Mouse (Mus musculus) erythroid progenitor cell, adult 5-6 weeks (primary cell): ENCODE results near the gene Ankrd54. TPM values are rescaled to one million over a fixed set of nuclear protein-coding genes. Genes with fewer than 3 reads are reported as not detected.
"Not testable (repeated sequence)": the region's sequence is repeated elsewhere in the genome, so short reads cannot be mapped to it uniquely, and the experiment has no call there.

Experiments used
- ATAC-seq: replicated peaks from 2 replicates; pipeline ENCODE4 v1.8.0; 2016; ENCODE audit warnings: moderate number of reproducible peaks, mild to moderate bottlenecking, moderate TSS enrichment, inconsistent platforms; ENCODE audit not compliant: poor library complexity, low FRiP score, severe bottlenecking
- total RNA-seq, 2 experiments: library from RNA; stranded (forward) in 1 of 2; stranded (reverse) in 1 of 2; fragments of 150-400 nt in 1 of 2; fragments of 186-747, 209-891 nt in 1 of 2; gene quantifications; 2 replicates each; pipeline versions ENCODE4 v1.2.3 to v1.2.4; 2015 to 2017; ENCODE audit warnings: low replicate concordance in 2 of 2

Ankrd54 gene
- total RNA-seq, 2 experiments from 2014 or later = 37.3 to 75.0 TPM

DNA sequence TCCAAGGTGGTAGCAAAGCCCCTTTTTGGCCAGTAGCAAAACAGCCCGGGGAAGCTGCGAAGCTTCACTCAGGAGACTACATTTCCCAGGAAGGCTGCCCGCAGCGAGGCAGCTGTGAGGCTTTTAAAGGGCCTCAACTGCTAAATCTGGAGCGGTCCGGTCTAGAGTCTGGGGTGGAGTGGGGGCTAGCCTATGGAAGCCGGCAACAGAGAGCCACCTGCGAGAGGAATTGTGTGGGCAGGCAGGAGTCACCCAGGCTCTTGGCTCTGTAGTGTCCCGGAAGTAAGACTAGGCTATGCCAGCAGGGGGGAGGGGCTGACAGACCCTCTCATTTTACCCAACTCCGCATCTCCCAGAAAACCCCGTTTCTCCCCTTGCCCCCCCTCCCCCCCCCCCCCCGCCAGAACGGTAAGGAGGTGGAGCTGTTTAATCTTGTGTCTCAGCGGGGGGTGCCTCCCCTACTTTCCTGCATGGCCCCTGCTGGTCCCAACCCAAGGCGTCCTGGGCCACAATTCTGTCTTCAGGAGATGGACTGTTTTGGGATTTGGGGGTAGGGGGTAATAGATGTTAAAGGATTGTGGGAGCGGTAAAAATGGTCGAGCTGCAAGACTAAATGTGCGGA is 36.9 kb downstream of the Ankrd54 start:
- no peak for ATAC-seq

DNA sequence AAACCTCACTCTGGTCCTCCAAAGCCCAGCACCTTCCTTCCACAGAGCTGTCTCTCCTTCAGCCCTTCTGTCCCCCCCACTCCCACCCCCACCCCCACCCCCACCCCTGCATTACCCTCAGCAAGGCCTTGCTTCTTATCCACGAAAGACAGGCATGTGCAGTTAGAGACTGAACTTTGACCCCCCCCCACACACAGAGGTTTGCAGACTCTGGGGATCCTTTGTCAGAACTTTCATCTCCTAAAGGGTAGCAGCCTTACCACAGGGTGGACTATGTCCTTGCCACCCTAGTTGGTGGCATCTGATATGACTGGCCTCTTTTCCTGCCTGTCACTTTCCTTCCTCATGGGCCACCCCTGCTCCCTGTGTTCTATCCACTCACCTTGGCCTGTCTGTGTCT is 39.3 kb downstream of the Ankrd54 start:
- ATAC-seq = no peak

DNA sequence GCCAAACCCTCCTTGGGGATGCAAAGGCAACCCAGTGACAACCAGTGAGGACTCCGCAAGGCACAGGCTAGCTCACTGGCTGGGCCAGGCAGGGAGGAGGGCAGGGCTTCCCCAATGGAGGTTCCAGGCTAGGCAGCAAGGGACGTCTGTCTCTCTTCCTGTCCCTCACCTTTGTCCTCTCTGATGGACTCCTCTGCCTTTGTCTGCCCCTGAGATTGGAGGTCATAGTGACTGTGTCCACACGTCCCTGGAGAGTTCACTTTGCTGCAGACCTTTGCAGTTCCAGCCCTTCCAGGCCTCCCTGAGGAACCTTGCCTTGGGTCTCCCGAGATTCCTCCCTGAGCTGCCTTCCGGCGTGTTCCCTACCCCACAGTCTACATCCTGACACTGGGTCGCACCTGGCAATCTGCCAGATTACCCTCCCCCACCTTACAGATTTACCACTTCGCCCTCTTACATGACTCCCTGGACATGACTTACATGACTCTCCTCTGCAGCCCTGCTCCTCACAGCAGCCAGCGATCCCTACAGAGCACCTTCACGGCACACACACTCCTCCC is 39.9 kb downstream of the Ankrd54 start:
- no peak; the same call in 1 of the 2 replicates for ATAC-seq

DNA sequence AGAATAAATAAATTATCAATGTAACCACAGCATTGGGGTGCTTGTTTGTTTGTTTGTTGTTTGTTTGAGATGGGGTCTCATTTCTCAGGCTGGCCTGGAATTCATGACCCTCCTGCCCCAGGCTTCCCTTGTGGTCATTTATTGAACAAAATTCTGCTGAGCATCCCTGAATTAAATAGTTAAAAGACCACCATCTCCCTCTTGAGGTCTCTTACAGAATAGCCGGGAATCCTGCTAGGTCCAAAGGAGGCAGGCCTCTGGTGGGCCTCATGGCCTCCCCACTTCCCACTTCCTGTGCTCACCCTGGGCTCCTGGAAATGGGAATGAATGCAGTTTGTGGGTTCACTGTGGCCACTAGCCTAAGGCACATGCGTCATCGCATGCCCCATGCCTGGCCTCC is 43.8 kb downstream of the Ankrd54 start:
- no peak for ATAC-seq

DNA sequence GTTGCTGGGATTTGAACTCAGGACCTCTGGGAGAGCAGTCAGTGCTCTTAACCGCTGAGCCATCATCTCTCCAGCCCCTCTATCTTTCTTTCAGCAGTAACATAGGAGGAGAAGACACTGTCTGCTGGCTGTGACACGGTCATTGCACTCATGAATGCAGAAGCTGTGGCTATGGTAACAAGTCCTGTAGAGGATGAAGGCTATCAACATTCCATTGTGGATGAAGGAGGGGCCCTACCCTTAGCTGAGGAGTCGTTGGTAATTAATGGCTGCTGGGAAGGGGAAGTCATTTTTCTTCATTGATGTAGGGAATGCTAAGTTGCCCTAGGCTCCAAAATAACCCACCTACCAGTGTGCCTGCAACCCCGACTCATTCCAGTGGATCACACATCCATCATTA is 44.5 kb downstream of the Ankrd54 start:
- no peak for ATAC-seq

DNA sequence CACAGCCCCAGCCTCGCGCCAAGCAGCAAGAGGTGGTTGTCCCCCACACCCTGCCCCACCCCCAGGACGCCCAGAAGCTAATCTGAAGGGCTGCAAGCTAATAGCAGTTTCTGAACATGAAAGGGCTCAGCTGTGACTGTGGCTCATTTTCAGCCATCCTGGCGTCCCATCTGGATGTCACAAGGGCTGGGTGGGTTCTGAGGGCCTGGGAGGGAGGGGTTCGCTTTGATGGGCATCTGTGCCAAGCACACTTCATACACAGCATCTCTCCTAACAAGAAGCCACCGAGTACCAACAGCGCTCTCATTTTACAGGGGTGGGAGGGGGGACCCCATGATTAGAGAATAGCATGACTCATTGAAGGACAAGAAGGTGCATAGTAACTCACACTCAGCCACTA is 49.3 kb downstream of the Ankrd54 start:
- no peak for ATAC-seq

DNA sequence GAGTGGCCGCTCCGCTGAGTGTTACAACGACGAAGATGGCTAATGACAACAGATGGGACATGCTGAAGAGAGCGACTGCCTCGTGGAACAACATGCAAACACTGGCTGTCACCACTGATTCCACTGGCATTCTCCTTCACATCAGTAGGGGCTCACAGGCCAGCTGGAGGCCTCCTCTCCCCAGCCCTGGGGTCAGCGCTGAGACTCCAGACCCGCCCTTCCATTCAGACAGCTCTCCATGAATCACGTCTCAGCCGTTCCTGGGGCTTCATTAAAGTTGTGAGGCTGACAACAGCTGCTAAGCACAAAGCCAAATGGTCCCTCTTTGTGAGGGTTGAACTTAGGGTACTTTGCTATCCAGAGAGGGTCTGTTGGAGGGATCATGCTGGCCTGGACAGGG is 51.1 kb downstream of the Ankrd54 start:
- no peak for ATAC-seq

DNA sequence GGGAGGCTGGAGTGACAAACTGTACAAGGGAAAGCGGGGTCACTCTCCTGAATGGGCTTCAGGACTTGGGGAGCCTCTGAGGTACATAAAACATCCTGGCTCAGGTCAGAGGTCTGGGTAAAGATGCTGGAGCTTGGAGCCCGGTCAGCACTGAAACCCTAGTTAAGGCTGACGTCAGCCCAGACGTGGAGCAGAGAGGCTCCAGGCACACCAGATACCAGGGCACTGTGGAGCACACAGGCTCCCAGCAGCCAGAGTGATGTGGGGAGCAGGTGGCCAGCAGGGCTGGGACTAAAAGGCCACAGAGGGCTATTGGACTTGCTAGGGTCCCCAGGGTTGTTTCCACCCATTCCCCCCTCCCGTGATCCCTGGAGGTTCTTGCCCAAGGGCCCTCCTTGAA is 53.0 kb downstream of the Ankrd54 start:
- no peak for ATAC-seq

DNA sequence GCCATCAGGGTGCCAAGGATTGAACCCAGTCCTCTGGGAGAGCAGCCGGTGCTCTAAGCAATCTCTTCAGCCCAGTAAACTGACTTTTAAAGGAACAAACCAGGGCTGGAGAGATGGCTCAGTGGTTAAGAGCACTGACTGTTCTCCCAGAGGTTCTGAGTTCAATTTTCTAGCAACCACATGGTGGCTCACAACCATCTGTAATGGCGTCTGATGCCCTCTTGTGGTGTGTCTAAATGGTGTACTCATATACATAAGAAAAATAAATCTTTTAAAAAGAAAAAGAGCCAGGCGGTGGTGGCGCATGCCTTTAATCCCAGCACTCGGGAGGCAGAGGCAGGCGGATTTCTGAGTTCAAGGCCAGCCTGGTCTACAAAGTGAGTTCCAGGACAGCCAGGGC is 54.9 kb downstream of the Ankrd54 start:
- not testable (repeated sequence) for ATAC-seq

DNA sequence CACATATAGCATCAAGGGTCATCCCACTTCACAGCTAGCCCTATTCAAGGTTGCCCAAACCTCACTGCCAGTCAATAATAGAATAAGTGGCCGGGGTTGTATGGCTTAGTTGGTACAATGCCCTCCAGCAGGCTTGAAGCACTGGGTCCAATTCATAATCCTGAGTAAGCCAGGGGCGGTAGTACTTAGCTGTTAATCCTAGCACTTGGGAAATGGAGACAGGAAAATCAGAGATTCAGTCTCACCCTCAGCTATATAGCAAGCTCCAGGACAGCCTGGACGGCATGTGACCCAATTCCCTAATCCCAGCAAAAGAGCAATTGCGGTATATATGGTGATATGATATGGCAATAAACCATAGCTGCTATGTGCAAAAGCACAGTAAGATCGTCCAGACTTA is 55.6 kb downstream of the Ankrd54 start:
- ATAC-seq = no peak

DNA sequence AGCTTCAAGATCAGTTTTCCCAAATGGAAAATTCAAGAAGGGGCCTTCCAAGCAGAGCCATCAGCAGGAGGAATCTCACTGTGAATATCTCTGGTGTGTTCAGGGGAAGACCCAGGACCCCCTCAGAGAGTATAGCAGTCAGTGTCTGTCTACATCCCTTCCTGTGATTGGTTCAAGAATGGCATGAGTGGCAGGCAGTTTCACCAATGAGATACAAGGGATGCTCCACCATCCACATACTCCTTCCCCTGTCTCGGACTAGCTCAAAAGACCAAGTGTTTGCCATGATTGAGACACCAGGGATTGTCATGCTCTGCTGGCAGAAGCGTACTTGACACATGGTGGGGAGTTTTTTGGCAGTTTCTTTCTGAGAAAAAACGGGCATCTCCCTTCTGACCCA is 56.1 kb downstream of the Ankrd54 start:
- ATAC-seq = no peak

DNA sequence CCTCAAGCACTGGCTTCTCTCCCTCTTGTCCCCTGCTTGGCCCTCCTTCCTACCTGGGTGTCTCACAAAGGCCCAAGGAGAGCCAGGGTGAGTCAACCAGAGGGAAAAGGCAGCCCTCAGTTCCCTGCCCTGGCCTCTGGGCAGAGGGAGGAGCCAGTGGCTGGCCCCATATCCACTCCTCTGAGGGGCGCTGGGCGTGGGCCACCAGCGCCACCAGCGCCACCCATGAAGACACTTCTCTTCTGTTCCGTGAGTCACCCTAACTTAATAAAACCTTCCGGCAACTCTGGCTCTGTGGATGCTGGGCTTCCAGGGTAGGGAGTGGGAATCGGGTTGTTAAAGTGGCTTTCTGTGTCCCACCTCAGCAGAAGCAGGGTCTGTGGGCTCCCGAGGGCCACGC is 57.1 kb downstream of the Ankrd54 start:
- ATAC-seq = no peak

Other genes with a start within 250 kb of the Ankrd54 start
- not detected in 2 replicates for gene Cdc42ep1, start 220.3 kb downstream of the Ankrd54 start, total RNA-seq (2015; ENCODE audit: low replicate concordance)
- not detected in 2 replicates for gene Cdc42ep1, start 220.3 kb downstream of the Ankrd54 start, total RNA-seq (2017; ENCODE audit: low replicate concordance)
- gene Lgals2, start 207.4 kb downstream of the Ankrd54 start, total RNA-seq (2015; ENCODE audit: low replicate concordance) = not detected in 2 replicates
- gene Lgals2, start 207.4 kb downstream of the Ankrd54 start, total RNA-seq (2017; ENCODE audit: low replicate concordance) = not detected in 2 replicates
- 22.0 and 25.2 TPM in 2 replicates for gene Gga1, start 185.7 kb downstream of the Ankrd54 start, total RNA-seq (2015; ENCODE audit: low replicate concordance)
- 3.5 and 6.0 TPM in 2 replicates for gene Gga1, start 185.7 kb downstream of the Ankrd54 start, total RNA-seq (2017; ENCODE audit: low replicate concordance)
- 1.3 TPM in 1 of 2 replicates, not detected in the other for gene Gm49510, start 163.2 kb downstream of the Ankrd54 start, total RNA-seq (2015; ENCODE audit: low replicate concordance)
- gene Gm49510, start 163.2 kb downstream of the Ankrd54 start, total RNA-seq (2017; ENCODE audit: low replicate concordance) = not detected in 2 replicates
- 17.7 and 21.4 TPM in 2 replicates for gene Sh3bp1, start 163.1 kb downstream of the Ankrd54 start, total RNA-seq (2015; ENCODE audit: low replicate concordance)
- gene Sh3bp1, start 163.1 kb downstream of the Ankrd54 start, total RNA-seq (2017; ENCODE audit: low replicate concordance) = 0.26 and 7.1 TPM in 2 replicates
- gene Pdxp, start 149.0 kb downstream of the Ankrd54 start, total RNA-seq (2015; ENCODE audit: low replicate concordance) = 0.72 and 2.1 TPM in 2 replicates
- gene Pdxp, start 149.0 kb downstream of the Ankrd54 start, total RNA-seq (2017; ENCODE audit: low replicate concordance) = 1.4 TPM in 1 of 2 replicates, not detected in the other
- 66.7 and 92.6 TPM in 2 replicates for gene Lgals1, start 136.2 kb downstream of the Ankrd54 start, total RNA-seq (2015; ENCODE audit: low replicate concordance)
- 67.5 and 70.4 TPM in 2 replicates for gene Lgals1, start 136.2 kb downstream of the Ankrd54 start, total RNA-seq (2017; ENCODE audit: low replicate concordance)
- gene Nol12, start 128.0 kb downstream of the Ankrd54 start, total RNA-seq (2015; ENCODE audit: low replicate concordance) = 12.6 and 22.6 TPM in 2 replicates
- 6.8 and 11.2 TPM in 2 replicates for gene Nol12, start 128.0 kb downstream of the Ankrd54 start, total RNA-seq (2017; ENCODE audit: low replicate concordance)
- gene Triobp, start 115.2 kb downstream of the Ankrd54 start, total RNA-seq (2015; ENCODE audit: low replicate concordance) = 40.7 and 72.8 TPM in 2 replicates
- gene Triobp, start 115.2 kb downstream of the Ankrd54 start, total RNA-seq (2017; ENCODE audit: low replicate concordance) = 46.2 and 61.3 TPM in 2 replicates
- 13.7 and 21.4 TPM in 2 replicates for gene H1f0, start 34.4 kb downstream of the Ankrd54 start, total RNA-seq (2015; ENCODE audit: low replicate concordance)
- 16.7 and 19.7 TPM in 2 replicates for gene H1f0, start 34.4 kb downstream of the Ankrd54 start, total RNA-seq (2017; ENCODE audit: low replicate concordance)
- gene Galr3, start 21.0 kb downstream of the Ankrd54 start, total RNA-seq (2015; ENCODE audit: low replicate concordance) = not detected in 2 replicates
- gene Galr3, start 21.0 kb downstream of the Ankrd54 start, total RNA-seq (2017; ENCODE audit: low replicate concordance) = not detected in 2 replicates
- gene Eif3l, start 12.3 kb upstream of the Ankrd54 start, total RNA-seq (2015; ENCODE audit: low replicate concordance) = 50.1 and 69.2 TPM in 2 replicates
- gene Eif3l, start 12.3 kb upstream of the Ankrd54 start, total RNA-seq (2017; ENCODE audit: low replicate concordance) = 47.1 and 47.9 TPM in 2 replicates
- gene Micall1, start 46.0 kb upstream of the Ankrd54 start, total RNA-seq (2015; ENCODE audit: low replicate concordance) = 0.72 TPM in 1 of 2 replicates, not detected in the other
- 1.7 and 4.1 TPM in 2 replicates for gene Micall1, start 46.0 kb upstream of the Ankrd54 start, total RNA-seq (2017; ENCODE audit: low replicate concordance)
- gene Polr2f, start 78.1 kb upstream of the Ankrd54 start, total RNA-seq (2015; ENCODE audit: low replicate concordance) = 15.1 and 32.7 TPM in 2 replicates
- gene Polr2f, start 78.1 kb upstream of the Ankrd54 start, total RNA-seq (2017; ENCODE audit: low replicate concordance) = 17.0 and 20.3 TPM in 2 replicates
- gene 1700088E04Rik, start 78.4 kb upstream of the Ankrd54 start, total RNA-seq (2015; ENCODE audit: low replicate concordance) = not detected in 2 replicates
- not detected in 2 replicates for gene 1700088E04Rik, start 78.4 kb upstream of the Ankrd54 start, total RNA-seq (2017; ENCODE audit: low replicate concordance)
- not detected in 2 replicates for gene Sox10, start 102.3 kb upstream of the Ankrd54 start, total RNA-seq (2015; ENCODE audit: low replicate concordance)
- not detected in 2 replicates for gene Sox10, start 102.3 kb upstream of the Ankrd54 start, total RNA-seq (2017; ENCODE audit: low replicate concordance)
- gene Pick1, start 166.3 kb upstream of the Ankrd54 start, total RNA-seq (2015; ENCODE audit: low replicate concordance) = 2.9 and 3.4 TPM in 2 replicates
- gene Pick1, start 166.3 kb upstream of the Ankrd54 start, total RNA-seq (2017; ENCODE audit: low replicate concordance) = 1.9 TPM in 1 of 2 replicates, not detected in the other
- gene Gm49486, start 166.5 kb upstream of the Ankrd54 start, total RNA-seq (2015; ENCODE audit: low replicate concordance) = not detected in 2 replicates
- gene Gm49486, start 166.5 kb upstream of the Ankrd54 start, total RNA-seq (2017; ENCODE audit: low replicate concordance) = not detected in 2 replicates
- not detected in 2 replicates for gene Slc16a8, start 191.9 kb upstream of the Ankrd54 start, total RNA-seq (2015; ENCODE audit: low replicate concordance)
- not detected in 2 replicates for gene Slc16a8, start 191.9 kb upstream of the Ankrd54 start, total RNA-seq (2017; ENCODE audit: low replicate concordance)
- not detected in 2 replicates for gene Baiap2l2, start 222.6 kb upstream of the Ankrd54 start, total RNA-seq (2015; ENCODE audit: low replicate concordance)
- not detected in 2 replicates for gene Baiap2l2, start 222.6 kb upstream of the Ankrd54 start, total RNA-seq (2017; ENCODE audit: low replicate concordance)